Mouse (Mus musculus) spleen, postnatal 14 days (tissue): ENCODE data around the gene Hist2h3c2.
"Not testable (repeated sequence)": the region's sequence is repeated elsewhere in the genome, so short reads cannot be mapped to it uniquely, and the experiment has no call there.

Source experiments
- DNase-seq, 2 experiments: peaks; one replicate each; pipeline ENCODE4 v3.0.0; 2021 to 2022; ENCODE audit warnings: low spot score in 2 of 2

Hist2h3c2 gene

DNA sequence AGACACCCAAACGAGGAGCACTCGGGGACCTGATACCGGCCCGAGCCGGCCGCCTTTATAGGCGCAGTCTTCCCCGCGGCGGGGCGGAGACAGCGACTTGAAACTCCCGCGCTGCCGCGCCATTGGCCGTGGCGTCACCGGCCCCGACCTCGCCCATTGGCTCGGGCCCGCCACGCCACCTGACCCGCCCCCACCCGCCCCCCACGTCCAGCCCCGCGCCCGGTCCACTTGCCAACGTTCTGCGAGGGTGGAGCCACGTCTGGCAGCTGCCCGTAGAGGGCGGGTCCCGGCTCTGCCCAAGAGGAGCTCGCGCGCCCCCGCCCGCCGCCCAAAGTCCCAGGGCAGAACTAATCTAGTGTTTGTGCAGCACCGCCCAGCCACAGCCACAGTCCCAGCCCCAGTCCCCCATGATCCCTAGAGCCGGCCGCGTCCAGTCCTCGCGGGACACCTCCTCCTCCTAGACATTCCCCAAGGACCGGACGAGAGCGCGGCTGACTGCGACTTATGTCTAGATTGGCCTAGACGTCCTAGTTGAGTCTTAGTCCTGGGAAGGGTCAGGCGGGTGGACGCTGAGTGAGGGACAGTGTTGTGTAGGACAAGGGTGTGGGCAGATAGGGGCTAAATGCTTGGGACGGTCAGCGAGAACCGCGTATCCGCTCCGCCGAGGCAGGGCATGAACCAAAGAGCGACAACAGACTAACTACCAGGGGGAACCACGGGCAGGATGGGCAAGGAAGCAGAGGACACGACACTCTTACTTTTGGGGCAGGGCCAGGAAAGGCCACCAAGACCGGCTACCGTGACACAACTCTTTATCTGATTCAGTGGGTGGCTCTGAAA lies at the start of gene Hist2h3c2:
Hist2h3c2 (minus strand) TSS at position 174 of the 840 bp plus-strand sequence.
- DNase-seq: peak; percentile 47 to 57

DNA sequence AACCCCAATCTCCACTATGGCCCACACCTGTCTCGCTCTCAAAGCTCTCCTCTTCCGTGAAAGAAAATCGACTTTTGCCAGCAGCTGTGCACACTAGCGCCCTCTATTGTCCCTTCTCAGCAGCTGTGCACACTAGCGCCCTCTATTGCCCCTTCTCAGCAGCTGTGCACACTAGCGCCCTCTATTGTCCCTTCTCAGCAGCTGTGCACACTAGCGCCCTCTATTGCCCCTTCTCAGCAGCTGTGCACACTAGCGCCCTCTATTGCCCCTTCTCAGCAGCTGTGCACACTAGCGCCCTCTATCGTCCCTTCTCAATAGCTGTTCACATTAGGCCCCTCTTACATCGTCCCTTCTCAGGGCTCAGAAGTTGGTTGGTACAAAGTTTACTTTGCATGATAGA lies 48.4 kb upstream of the Hist2h3c2 start:
- DNase-seq: not testable (repeated sequence)

DNA sequence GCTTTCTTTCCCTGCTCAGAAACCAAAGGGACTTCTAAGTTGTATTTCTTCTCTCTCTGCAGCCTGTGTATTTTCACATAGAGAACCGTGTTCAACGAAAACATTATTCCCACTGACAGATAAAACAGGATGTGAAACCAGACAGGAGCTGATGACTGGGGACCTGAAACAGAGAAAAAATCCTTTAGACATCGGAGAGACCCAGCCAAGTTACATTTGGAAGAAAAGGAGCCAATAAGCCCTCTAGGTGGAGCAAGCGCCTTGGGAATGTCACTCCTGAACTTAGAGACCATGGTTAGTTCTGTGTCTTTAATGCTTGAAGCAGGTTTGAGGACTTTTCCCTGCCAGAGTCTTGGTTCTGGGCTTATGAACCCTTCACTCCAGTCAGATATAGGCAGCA lies 45.5 kb upstream of the Hist2h3c2 start:
- no peak for DNase-seq

DNA sequence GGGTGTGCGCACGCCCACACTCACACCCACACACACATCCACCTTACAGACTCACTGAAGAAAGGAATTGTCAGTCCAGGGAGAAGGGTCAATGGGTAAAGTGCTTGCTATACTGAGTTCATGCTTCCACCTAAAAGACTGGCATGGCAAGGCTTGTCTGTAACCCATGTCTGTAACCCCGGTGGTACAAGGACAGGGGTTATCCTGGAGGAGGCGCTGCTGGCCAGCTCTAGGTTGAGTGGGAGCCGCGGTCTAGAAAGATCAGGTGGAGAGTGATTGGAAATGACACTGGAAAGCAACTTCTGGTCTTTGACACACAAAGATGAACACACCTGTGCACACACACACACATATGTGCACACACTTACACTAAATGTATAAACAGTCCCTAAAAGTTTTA lies 41.7 kb upstream of the Hist2h3c2 start:
- no peak for DNase-seq

GRCm38 (mm10) chr3:96277800-96278624 lies 39.1 kb upstream of the Hist2h3c2 start:
- peak; percentile 90 to 93 for DNase-seq

GRCm38 (mm10) chr3:96277428-96277799 lies 38.5 kb upstream of the Hist2h3c2 start:
- DNase-seq: peak; percentile 63 to 75

DNA sequence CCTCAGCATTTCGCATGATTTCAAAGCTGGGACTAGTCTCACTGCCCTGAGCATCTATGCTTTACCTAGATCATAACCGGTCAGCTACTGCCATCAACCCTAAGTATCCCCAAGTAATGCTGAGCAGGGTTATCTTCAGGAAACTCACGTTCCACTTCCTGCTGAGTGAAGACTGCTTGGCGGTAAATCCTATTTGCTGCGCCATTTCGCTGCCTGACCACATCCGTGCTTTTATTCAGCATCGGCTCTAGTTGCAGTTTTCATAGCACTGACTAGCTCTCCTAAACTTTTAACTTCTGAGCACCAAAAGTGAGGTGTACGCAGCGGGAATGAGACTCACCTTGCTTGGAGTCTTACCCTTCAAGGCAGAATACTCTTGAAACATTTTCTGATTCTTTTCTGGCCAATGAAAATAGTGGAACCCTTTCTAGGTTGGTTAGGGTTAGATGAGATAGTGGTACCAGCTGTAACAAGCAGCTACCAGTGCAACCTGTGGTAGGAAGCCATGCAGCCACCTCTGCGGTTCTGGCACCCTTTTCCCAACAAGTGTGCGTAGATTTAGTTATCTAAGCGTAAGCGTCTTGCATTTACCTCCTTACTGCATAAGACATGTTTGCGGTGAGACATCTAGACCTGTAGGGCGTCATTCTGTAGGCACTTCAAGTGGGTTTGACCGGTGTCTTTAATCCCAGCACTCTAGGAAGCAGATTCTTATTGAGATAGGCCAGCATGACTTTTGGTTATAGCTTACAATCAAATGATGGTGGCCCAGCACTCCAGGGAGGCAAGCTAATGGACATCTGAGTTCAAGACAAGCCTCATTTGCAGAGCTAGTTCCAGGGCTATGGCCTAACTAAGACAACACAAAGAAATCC lies 34.9 kb upstream of the Hist2h3c2 start:
- DNase-seq: no peak

DNA sequence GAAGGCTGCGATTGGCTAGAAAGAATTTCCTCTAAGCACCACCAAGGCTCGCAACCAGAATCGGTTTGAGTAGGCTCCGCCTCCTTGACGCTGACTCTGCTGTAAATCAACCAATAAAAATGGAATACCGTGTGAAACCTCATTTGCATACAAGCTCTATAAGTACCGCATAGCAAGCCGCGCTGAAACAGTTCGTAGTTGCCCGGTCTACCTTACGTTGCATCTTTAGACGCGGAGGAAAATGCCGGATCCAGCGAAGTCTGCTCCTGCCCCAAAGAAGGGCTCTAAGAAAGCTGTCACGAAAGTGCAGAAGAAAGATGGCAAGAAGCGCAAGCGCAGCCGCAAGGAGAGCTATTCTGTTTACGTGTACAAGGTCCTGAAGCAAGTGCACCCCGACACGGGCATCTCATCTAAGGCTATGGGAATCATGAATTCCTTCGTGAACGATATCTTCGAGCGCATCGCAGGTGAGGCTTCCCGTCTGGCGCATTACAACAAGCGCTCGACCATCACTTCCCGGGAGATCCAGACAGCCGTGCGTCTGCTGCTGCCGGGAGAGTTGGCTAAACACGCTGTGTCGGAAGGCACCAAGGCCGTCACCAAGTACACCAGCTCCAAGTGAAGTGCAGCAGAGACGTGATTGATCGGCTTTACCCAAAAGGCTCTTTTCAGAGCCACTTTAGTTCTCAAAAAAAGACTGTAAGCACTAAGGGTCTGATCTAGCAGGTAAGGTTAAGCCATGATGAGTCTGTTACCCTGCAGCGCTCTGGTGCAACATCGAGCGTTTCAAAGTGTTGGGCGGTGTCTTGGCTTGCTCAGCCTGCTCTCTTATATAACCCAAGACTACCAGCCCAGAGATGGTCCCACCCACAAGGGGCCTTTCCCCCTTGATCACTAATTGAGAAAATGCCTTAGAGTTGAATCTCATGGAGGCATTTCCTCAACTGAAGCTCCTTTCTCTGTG lies 30.9 kb upstream of the Hist2h3c2 start, which contains the start of gene Hist2h2bb:
Hist2h2bb (plus strand) TSS at position 242 of the 964 bp plus-strand sequence.
- DNase-seq: peak; percentile 84 to 85

DNA sequence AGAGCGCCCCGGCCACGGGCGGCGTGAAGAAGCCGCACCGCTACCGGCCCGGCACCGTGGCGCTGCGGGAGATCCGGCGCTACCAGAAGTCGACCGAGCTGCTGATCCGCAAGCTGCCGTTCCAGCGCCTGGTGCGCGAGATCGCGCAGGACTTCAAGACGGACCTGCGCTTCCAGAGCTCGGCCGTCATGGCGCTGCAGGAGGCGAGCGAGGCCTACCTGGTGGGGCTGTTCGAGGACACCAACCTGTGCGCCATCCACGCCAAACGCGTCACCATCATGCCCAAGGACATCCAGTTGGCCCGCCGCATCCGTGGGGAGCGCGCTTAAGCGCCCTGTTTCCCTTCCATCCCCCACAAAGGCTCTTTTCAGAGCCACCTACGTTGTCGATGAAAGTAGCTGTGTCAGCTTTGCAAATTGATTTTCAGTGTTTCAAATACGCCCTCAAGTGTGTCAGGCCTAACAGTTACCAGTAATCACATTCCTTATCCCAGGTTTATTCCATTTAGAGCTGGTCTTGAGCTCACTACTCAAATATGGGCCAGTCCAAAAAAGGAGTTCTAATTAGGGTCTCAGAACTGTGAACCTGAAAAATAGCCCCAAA lies 29.9 kb upstream of the Hist2h3c2 start:
- peak in 1 of 2 experiments; percentile 25 for DNase-seq

GRCm38 (mm10) chr3:96268051-96268775 lies 29.3 kb upstream of the Hist2h3c2 start, which contains the start of gene Hist2h3b:
Gene Hist2h3b (plus strand): TSS chr3:96268654.
- peak; percentile 81 to 82 for DNase-seq

DNA sequence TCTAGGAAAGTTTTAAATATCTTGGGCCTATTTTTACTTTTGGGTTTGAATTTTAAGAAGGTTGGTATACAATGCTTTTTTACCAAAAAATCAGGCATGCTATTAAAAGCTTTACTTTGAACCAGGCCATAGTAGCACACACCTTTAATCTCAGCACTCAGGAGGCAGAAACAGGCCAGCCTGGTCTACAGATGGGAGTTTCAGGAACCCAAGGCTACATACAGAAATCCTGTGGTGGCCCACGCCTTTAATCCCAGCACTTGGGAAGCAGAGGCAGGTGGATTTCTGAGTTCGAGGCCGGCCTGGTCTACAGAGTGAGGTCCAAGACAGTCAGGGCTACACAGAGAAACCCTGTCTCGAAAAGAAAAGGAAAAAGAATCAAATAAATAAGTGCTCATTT lies 28.6 kb upstream of the Hist2h3c2 start:
- no peak for DNase-seq

- DNase-seq: no peak
Observed at GRCm38 (mm10) chr3:96266132-96266710, 27.3 kb upstream of the Hist2h3c2 start.

DNA sequence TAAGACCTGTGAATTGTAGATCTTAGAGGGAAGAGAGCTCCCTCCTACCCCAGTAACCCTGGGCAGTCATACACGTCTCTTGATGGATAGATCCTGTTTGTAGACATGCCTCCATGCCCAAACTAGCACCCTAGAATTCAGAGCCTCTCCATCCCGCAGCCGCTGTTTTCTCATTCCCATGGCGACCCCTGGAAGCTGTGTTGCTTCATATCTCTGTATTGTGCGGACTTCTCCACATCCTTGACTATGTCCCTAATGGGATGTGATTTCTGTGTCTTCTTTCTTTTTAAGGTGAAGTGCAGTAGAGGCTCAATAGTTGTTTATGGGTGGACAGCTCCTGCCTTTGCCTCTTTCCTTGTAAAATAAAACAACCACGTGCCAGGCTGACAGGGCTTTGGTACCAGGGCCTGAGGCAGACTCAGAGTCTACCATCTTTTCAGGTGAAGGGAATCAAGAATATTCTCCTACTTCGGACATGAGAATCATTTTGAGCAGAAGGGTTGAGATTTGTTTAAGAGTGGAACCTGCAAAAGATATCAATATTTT lies 25.6 kb upstream of the Hist2h3c2 start:
- no peak for DNase-seq

- DNase-seq: peak in 1 of 2 experiments; percentile 25
Observed at GRCm38 (mm10) chr3:96263558-96264403, 24.9 kb upstream of the Hist2h3c2 start.

GRCm38 (mm10) chr3:96262979-96263550 lies 24.1 kb upstream of the Hist2h3c2 start, which contains the start of gene Hist2h4:
Gene Hist2h4 (minus strand): TSS chr3:96263311.
- peak; percentile 91 to 96 for DNase-seq

DNA sequence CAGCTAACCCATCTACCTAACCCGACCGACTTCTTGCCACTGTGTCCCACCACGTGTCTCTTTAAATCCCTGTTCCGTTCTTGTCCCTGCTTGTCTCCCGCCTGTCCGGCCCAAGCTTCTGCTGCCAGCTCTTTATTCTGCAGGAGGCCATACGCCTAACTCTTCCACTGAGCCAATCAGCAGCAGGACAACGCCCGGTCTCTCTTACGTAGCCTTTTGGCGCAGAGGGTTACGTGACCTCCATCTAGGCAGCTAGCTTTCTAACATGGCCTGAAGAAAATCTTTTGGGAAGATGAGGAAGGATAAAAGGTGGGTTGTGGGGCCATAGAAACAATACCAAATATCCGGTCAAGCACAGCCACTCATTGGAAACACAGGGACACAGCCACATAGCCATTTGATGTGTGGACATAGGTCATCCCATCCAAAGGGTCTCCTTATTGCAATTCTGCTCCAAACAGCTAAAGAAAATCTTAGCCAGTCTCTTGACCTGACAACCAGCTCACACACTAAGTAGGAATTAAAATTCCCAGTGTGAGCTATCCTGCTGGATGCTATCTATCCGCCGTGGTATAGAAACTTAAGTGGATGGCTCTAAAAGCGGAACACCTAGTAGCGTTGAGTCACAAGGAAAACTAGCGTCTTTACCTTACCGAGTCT lies 23.4 kb upstream of the Hist2h3c2 start:
- DNase-seq: peak; percentile 61 to 74

- no peak for DNase-seq
Observed at GRCm38 (mm10) chr3:96261623-96262022, 22.7 kb upstream of the Hist2h3c2 start.
